Mouse (Mus musculus) embryo, embryonic 11 days (tissue): ENCODE measurements around the gene Rasgrf2.

Experiments used
- DNase-seq: peaks from one replicate; pipeline ENCODE4 v3.0.0-alpha.2; 2015

Rasgrf2 gene

GRCm38 (mm10) chr13:91880256-91880655, 251.2 kb downstream of the Rasgrf2 start:
- DNase-seq = no peak

GRCm38 (mm10) chr13:91877996-91878395, 253.5 kb downstream of the Rasgrf2 start:
- DNase-seq = no peak

GRCm38 (mm10) chr13:91877350-91877749, 254.1 kb downstream of the Rasgrf2 start:
- DNase-seq = no peak

- no peak for DNase-seq
Measured at GRCm38 (mm10) chr13:91876741-91877349, 254.6 kb downstream of the Rasgrf2 start, which contains the start of gene Ckmt2. Gene Ckmt2, minus strand, starts transcription at chr13:91876885.

- DNase-seq = no peak
Measured at GRCm38 (mm10) chr13:91875581-91875980, 255.9 kb downstream of the Rasgrf2 start.

GRCm38 (mm10) chr13:91874565-91874964, 256.9 kb downstream of the Rasgrf2 start:
- peak; percentile 5 for DNase-seq

- DNase-seq = peak; percentile 5
Measured at GRCm38 (mm10) chr13:91873734-91874329, 257.6 kb downstream of the Rasgrf2 start.

GRCm38 (mm10) chr13:91868577-91868976, 262.9 kb downstream of the Rasgrf2 start:
- no peak for DNase-seq

- DNase-seq = peak; percentile 14
Measured at GRCm38 (mm10) chr13:91858835-91859234, 272.6 kb downstream of the Rasgrf2 start.

GRCm38 (mm10) chr13:91857427-91857826, 274.0 kb downstream of the Rasgrf2 start:
- DNase-seq = no peak

GRCm38 (mm10) chr13:91854412-91854811, 277.0 kb downstream of the Rasgrf2 start:
- no peak for DNase-seq
